Comparison of ENCODE assay signal across 18 mouse cellular contexts in the genomic region with DNA sequence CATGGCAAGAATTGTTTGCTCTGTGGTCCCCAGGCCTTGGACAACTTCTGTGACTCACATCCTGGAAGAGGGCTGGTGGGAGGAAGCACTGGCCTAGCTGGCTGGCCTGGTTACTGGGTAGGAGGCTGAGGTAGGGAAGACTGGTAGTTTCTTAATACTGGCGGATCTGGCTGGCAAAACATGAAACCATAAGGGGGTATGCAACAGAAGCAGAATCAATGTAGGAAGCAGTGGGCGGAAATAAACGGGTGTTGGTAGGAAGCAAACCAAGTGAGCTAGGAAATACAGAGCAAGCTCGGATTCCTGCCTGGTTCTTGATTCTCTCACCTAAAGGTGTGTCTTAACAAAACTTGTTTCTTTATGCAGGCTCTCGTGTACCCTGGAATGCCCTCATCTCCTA. TPM values are rescaled to one million over a fixed set of nuclear protein-coding genes. Genes with fewer than 3 reads are reported as not detected.
"Had no signal": no experiment of that assay in that cellular context is flagged by ENCODE, and none has a peak within 500 bp of the region (broad histone marks: within the 10 kb centered on the region; RNA-seq: fewer than 3 reads in every experiment).

No protein-coding gene starts in this region.

- H3K27ac ChIP-seq: limb, embryonic 10.5 days; liver, embryonic 12.5 days; macrophage; midbrain, embryonic 15.5 days; neural tube, embryonic 12.5 days had no signal

- ATAC-seq: intestine, postnatal 0 days; liver, embryonic 12.5 days; midbrain, embryonic 15.5 days had no signal

- DNase-seq: kidney, adult 8-10 months; kidney, postnatal 25 days; lung, embryonic 14.5 days; lung, postnatal 14 days; retina, postnatal 1 day; right cerebral cortex, postnatal 14 days; thymus, adult 2 months; thymus, postnatal 25 days had no signal

- H3K4me1 ChIP-seq: liver, embryonic 12.5 days had no signal

- H3K27me3 ChIP-seq: midbrain, embryonic 15.5 days; neural tube, embryonic 12.5 days had no signal

- H3K4me2 ChIP-seq: liver, embryonic 12.5 days; lung, embryonic 14.5 days; midbrain, embryonic 11.5 days; midbrain, embryonic 15.5 days; neural tube, embryonic 12.5 days had no signal

- H3K4me3 ChIP-seq: limb, embryonic 10.5 days; liver, embryonic 12.5 days; megakaryocyte, embryonic 14.5 days; midbrain, embryonic 15.5 days; neural tube, embryonic 12.5 days had no signal

- H3K36me3 ChIP-seq: limb, embryonic 10.5 days; liver, embryonic 12.5 days; midbrain, embryonic 15.5 days had no signal

- H3K9ac ChIP-seq: liver, embryonic 12.5 days; lung, embryonic 14.5 days; midbrain, embryonic 15.5 days; neural tube, embryonic 12.5 days had no signal

- H3K9me3 ChIP-seq: limb, embryonic 10.5 days; liver, embryonic 12.5 days; megakaryocyte, embryonic 14.5 days; midbrain, embryonic 15.5 days; neural tube, embryonic 12.5 days had no signal

RNA-seq across cellular contexts. Expression of gene Cntn2, which starts 49.1 kb away (rescaled TPM):
- total RNA-seq: monocyte, adult 5-6 weeks had no signal
- polyA plus RNA-seq: macrophage; testis, adult 2 months had no signal
